ENCODE assay signal across 8 mouse cellular contexts in the genomic region with DNA sequence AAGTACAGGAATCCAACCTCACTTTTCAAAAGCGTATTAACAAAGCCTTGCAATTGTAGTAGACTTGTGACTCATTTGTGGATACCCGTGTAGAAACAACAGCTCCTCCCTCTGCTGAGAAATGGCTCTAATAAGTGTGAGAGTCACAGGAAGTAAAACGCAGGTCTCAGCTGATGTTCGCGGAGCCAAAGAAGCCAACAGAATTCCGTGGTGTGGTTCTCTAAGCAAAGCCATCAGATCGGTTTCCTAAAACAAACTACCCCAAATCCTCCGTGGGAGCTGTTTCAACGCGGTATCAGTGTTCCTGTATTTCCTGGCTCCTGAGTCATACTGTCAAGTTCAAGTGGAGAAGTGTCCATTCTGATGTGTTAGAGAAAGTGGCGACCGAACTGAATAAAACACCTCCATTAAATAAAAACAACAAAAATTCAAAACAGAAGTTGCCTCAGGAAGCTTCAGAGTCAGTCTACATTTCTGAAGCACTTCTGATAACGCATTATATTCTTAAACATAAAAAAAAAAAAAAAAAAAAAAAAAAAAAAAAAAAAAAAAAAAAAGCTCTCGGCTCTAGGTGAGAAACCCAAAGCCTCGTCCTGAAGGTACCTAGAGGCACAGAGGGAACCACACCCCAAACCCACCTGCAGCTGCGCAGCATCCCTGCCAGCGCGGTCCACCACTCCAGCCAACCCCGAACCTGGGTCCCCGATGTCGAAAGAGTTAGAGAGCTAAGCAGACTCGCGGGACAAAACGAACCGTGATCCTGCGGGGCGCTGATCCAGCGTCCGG. TPM values are rescaled to one million over a fixed set of nuclear protein-coding genes. Genes with fewer than 3 reads are reported as not detected.
DNase-seq lines count a peak whose midpoint lies in the region; ATAC-seq and TF ChIP-seq lines count a peak whose summit lies in the region.

No protein-coding gene starts in this region.

- peak overlapping the region; percentile 58 for H3K9ac ChIP-seq in CH12.LX (ENCODE audit: insufficient read depth, low read depth)
- peak overlapping the region; percentile 71 for H3K9ac ChIP-seq in lung, embryonic 16.5 days (ENCODE audit: low read length)
- H3K9ac ChIP-seq in stomach, embryonic 14.5 days (replicated peaks; ENCODE audit: low read depth, low read length) = peak overlapping the region; percentile 50

- no peak; the same call in 1 of the 2 replicates for ATAC-seq in lung, embryonic 16.5 days (ENCODE audit: low read depth)
- peak; percentile 59 for ATAC-seq in stomach, embryonic 14.5 days (ENCODE audit: insufficient number of reproducible peaks, insufficient read depth, low FRiP score, low read depth)

- no peak for TF ChIP-seq POLR2A in CH12.LX (IDR thresholded peaks at IDR 0.05; ENCODE audit: low read depth, low read length)

- dilution Hi-C loops in CH12.LX (cut with MboI; ENCODE audit: extremely low pct_ligation_motif_present, extremely low pct_unique_long_range_greater_than_20kb, low sequenced_read_pairs) = no loop called here

- no peaks in the 10 kb centered on the region for H3K27me3 ChIP-seq in CH12.LX (replicated peaks)
- peaks cover 35% of the 10 kb centered on the region for H3K27me3 ChIP-seq in hindbrain, embryonic 10.5 days (ENCODE audit: insufficient read depth, poor library complexity, severe bottlenecking)
- peaks cover 3% of the 10 kb centered on the region; the same call in 1 of the 2 replicates for H3K27me3 ChIP-seq in lung, embryonic 16.5 days (ENCODE audit: control insufficient read depth, insufficient read depth, low read depth, low read length)
- no peaks in the 10 kb centered on the region for H3K27me3 ChIP-seq in stomach, embryonic 14.5 days (ENCODE audit: control insufficient read depth, insufficient read depth, low read length)

- in situ Hi-C loops in CH12.LX (cut with MboI; ENCODE audit: low pct_ligation_motif_present, low pct_unique_long_range_greater_than_20kb, low sequenced_read_pairs) = no loop called here

- H3K27ac ChIP-seq in CH12.LX (ENCODE audit: insufficient read depth, low read depth) = peak overlapping the region; percentile 68
- peak overlapping the region; percentile 88 for H3K27ac ChIP-seq in hindbrain, embryonic 10.5 days
- H3K27ac ChIP-seq in lung, embryonic 16.5 days (ENCODE audit: low read length) = no peak overlapping the region
- H3K27ac ChIP-seq in stomach, embryonic 14.5 days (ENCODE audit: low read length) = no peak overlapping the region; the same call in 1 of the 2 replicates

- TF ChIP-seq RAD21 in CH12.LX (IDR thresholded peaks at IDR 0.05; ENCODE audit: low read depth, low read length) = no peak; the same call in 1 of the 2 replicates

- peak overlapping the region; percentile 88; the same call in 1 of the 2 replicates for H3K4me2 ChIP-seq in CH12.LX (ENCODE audit: insufficient read depth, low read depth, poor library complexity, severe bottlenecking)
- H3K4me2 ChIP-seq in lung, embryonic 16.5 days (ENCODE audit: low read depth, low read length) = peak overlapping the region; percentile 96
- H3K4me2 ChIP-seq in stomach, embryonic 14.5 days (replicated peaks; ENCODE audit: low read depth, low read length) = peak overlapping the region; percentile 83

- peak; percentile 28 for DNase-seq in heart, adult 8-10 months (ENCODE audit: low spot score)
- DNase-seq in heart, postnatal 25 days (ENCODE audit: low spot score) = no peak
- DNase-seq in CH12.LX (ENCODE audit: extremely low read depth) = peak; percentile 77
- peak; percentile 31 for DNase-seq in embryo, embryonic 11 days
- no peak for DNase-seq in hindbrain, embryonic 10.5 days (ENCODE audit: low spot score)
- no peak for DNase-seq in gastrocnemius, postnatal 10 days

- H3K4me1 ChIP-seq in CH12.LX (ENCODE audit: control insufficient read depth in 1 of 2, insufficient read depth in 2 of 2) = peaks cover 19 to 48% of the 10 kb centered on the region in 2 experiments
- H3K4me1 ChIP-seq in hindbrain, embryonic 10.5 days (replicated peaks) = peaks cover 10% of the 10 kb centered on the region
- 0 out of 2 replicates have a peak, but pooled peaks cover 5% of the 10 kb centered on the region for H3K4me1 ChIP-seq in lung, embryonic 16.5 days (replicated peaks; ENCODE audit: control insufficient read depth, insufficient read depth, low read length)
- H3K4me1 ChIP-seq in stomach, embryonic 14.5 days (ENCODE audit: control insufficient read depth, insufficient read depth, low read length) = no peaks in the 10 kb centered on the region

- TF ChIP-seq EP300 in CH12.LX (IDR thresholded peaks at IDR 0.05; ENCODE audit: low read length) = peak; percentile 68

- H3K36me3 ChIP-seq in CH12.LX (replicated peaks in 1 of 2; ENCODE audit: control insufficient read depth in 1 of 2, insufficient read depth in 1 of 2, low read length in 1 of 2) = peaks cover 23 to 33% of the 10 kb centered on the region in 2 experiments
- no peaks in the 10 kb centered on the region for H3K36me3 ChIP-seq in hindbrain, embryonic 10.5 days
- H3K36me3 ChIP-seq in lung, embryonic 16.5 days (ENCODE audit: control insufficient read depth, insufficient read depth, low read length) = no peaks in the 10 kb centered on the region
- H3K36me3 ChIP-seq in stomach, embryonic 14.5 days (ENCODE audit: control insufficient read depth, insufficient read depth, low read length) = no peaks in the 10 kb centered on the region

- peak in 1 of 2 experiments; percentile 18; a peak in 1 of 4 replicates for TF ChIP-seq CTCF in CH12.LX (conservative IDR thresholded peaks at IDR 0.05 in 1 of 2, IDR thresholded peaks at IDR 0.05 in 1 of 2; ENCODE audit: low read depth in 2 of 2, low read length in 2 of 2)

- peaks cover 12% of the 10 kb centered on the region for H3K9me3 ChIP-seq in CH12.LX (replicated peaks; ENCODE audit: low read length)
- no peaks in the 10 kb centered on the region for H3K9me3 ChIP-seq in hindbrain, embryonic 10.5 days
- H3K9me3 ChIP-seq in lung, embryonic 16.5 days (ENCODE audit: control insufficient read depth, low read length) = 0 out of 2 replicates have a peak, but pooled peaks cover 2% of the 10 kb centered on the region
- H3K9me3 ChIP-seq in stomach, embryonic 14.5 days (ENCODE audit: control insufficient read depth, low read depth, low read length) = no peaks in the 10 kb centered on the region

- intact Hi-C loops in heart, postnatal 25 days (cut with DNase I) = loop anchor here (2.0 kb wide), 1 partner anchor 41 kb away; no protein-coding TSS in a partner anchor

- peak overlapping the region; percentile 68 to 88 (median 82) for H3K4me3 ChIP-seq in CH12.LX (replicated peaks in 1 of 3; ENCODE audit: low read depth in 2 of 3, low read length in 2 of 3, poor library complexity in 1 of 3)
- H3K4me3 ChIP-seq in hindbrain, embryonic 10.5 days = peak overlapping the region; percentile 81
- H3K4me3 ChIP-seq in lung, embryonic 16.5 days (ENCODE audit: low read length) = peak overlapping the region; percentile 78
- H3K4me3 ChIP-seq in stomach, embryonic 14.5 days (ENCODE audit: low read depth, low read length) = peak overlapping the region; percentile 65

- H3K79me2 ChIP-seq in CH12.LX (replicated peaks; ENCODE audit: control insufficient read depth, extremely low read depth, insufficient read depth, poor library complexity, severe bottlenecking) = peaks cover 37% of the 10 kb centered on the region

- WGBS in hindbrain, embryonic 10.5 days = 6% methylated on average over 29 of the region's 29 CpGs
- WGBS in lung, embryonic 16.5 days = 6% methylated on average over 29 of the region's 29 CpGs
- WGBS in stomach, embryonic 14.5 days = 5% methylated on average over 29 of the region's 29 CpGs

TF ChIP-seq in CH12.LX, 34 proteins besides CTCF, POLR2A, EP300 and RAD21 (continues in another document):
- no peak for TF ChIP-seq ZC3H11A (IDR thresholded peaks at IDR 0.05; ENCODE audit: low read depth, low read length)
- TF ChIP-seq MYC (IDR thresholded peaks at IDR 0.05; ENCODE audit: low read depth, low read length) = peak; percentile 63; the same call in 1 of the 2 replicates
- peak; percentile 65; the same call in 1 of the 2 replicates for TF ChIP-seq TCF12 (IDR thresholded peaks at IDR 0.05; ENCODE audit: low read depth, low read length)
- no peak for TF ChIP-seq ZKSCAN1 (IDR thresholded peaks at IDR 0.05; ENCODE audit: borderline replicate concordance, low read depth, low read length)
- TF ChIP-seq USF2 (conservative IDR thresholded peaks at IDR 0.05; ENCODE audit: low read depth, low read length) = no peak
- peak; percentile 37 for TF ChIP-seq HCFC1 (IDR thresholded peaks at IDR 0.05; ENCODE audit: low read depth, low read length)
- TF ChIP-seq GABPA (IDR thresholded peaks at IDR 0.05; ENCODE audit: insufficient replicate concordance, low read depth, low read length) = no peak
- TF ChIP-seq RCOR1 (conservative IDR thresholded peaks at IDR 0.05; ENCODE audit: low read depth, low read length) = peak; percentile 75
- TF ChIP-seq E2F4 (IDR thresholded peaks at IDR 0.05; ENCODE audit: insufficient replicate concordance, low read depth, low read length) = no peak
- TF ChIP-seq ZNF384 (IDR thresholded peaks at IDR 0.05; ENCODE audit: low read depth, low read length) = peak; percentile 94
- TF ChIP-seq IRF4 (IDR thresholded peaks at IDR 0.05; ENCODE audit: low read depth, low read length) = peak; percentile 86
- peak; percentile 86 for TF ChIP-seq MXI1 (IDR thresholded peaks at IDR 0.05; ENCODE audit: low read depth, low read length)
- TF ChIP-seq NRF1 (IDR thresholded peaks at IDR 0.05; ENCODE audit: low read depth, low read length) = peak; percentile 30; the same call in 1 of the 2 replicates

RNA-seq across cellular contexts. Expression of gene Stx11, which starts 0.5 kb away (rescaled TPM):
- 1 to 10 TPM; 1.7 to 2.5 (median 2.3) TPM for total RNA-seq in heart, adult 8-10 months (2022)
- 1 to 10 TPM; 1.7 to 2.2 TPM for total RNA-seq in heart, postnatal 25 days (2021)
- total RNA-seq in CH12.LX (2012; rRNA removed) = 33.7 and 49.8 TPM in 2 replicates
- 42.3 and 47.7 TPM in 2 replicates for total RNA-seq in CH12.LX (2014; rRNA removed)
- 22.2 and 23.4 TPM in 2 replicates for polyA plus RNA-seq in CH12.LX (2012; ENCODE audit: insufficient read length, low read depth)
- 1.6 and 2.3 TPM in 2 replicates for polyA plus RNA-seq in hindbrain, embryonic 10.5 days (2016; fragmentation: Nextera tagmentation; extraction: Ambion mirVana)
- 2.2 and 2.7 TPM in 2 replicates for polyA plus RNA-seq in lung, embryonic 16.5 days (2015; fragmentation: Nextera tagmentation; extraction: Ambion mirVana)
- 4.0 and 4.8 TPM in 2 replicates for polyA plus RNA-seq in stomach, embryonic 14.5 days (2014; fragmentation: Nextera tagmentation; extraction: Ambion mirVana)
- under 1 TPM; 0.59 to 0.79 TPM for total RNA-seq in gastrocnemius, postnatal 10 days (2021)

RNA-seq across cellular contexts. Expression of gene Sf3b5, which starts 41.6 kb away (rescaled TPM):
- 1 to 10 TPM; 6.5 to 7.8 (median 7.1) TPM for total RNA-seq in heart, adult 8-10 months (2022)
- total RNA-seq in heart, postnatal 25 days (2021) = 1 to 10 TPM; 6.3 to 6.9 TPM
- 49.1 and 49.6 TPM in 2 replicates for total RNA-seq in CH12.LX (2012; rRNA removed)
- 41.8 and 51.3 TPM in 2 replicates for total RNA-seq in CH12.LX (2014; rRNA removed)
- polyA plus RNA-seq in CH12.LX (2012; ENCODE audit: insufficient read length, low read depth) = 36.6 and 41.9 TPM in 2 replicates
- 44.0 and 47.3 TPM in 2 replicates for polyA plus RNA-seq in hindbrain, embryonic 10.5 days (2016; fragmentation: Nextera tagmentation; extraction: Ambion mirVana)
- polyA plus RNA-seq in lung, embryonic 16.5 days (2015; fragmentation: Nextera tagmentation; extraction: Ambion mirVana) = 34.5 TPM in 2 replicates
- polyA plus RNA-seq in stomach, embryonic 14.5 days (2014; fragmentation: Nextera tagmentation; extraction: Ambion mirVana) = 45.9 and 47.4 TPM in 2 replicates
- 1 to 10 TPM; 4.8 TPM for total RNA-seq in gastrocnemius, postnatal 10 days (2021)

Comparison
In these comparisons a context has a peak if more than half of its experiments do, and no peak if none do; other contexts are left out.
1. DNase-seq: peak in heart, adult 8-10 months (single experiment), CH12.LX (single experiment) and embryo, embryonic 11 days (single experiment); none in heart, postnatal 25 days (single experiment), hindbrain, embryonic 10.5 days (single experiment) and gastrocnemius, postnatal 10 days (single experiment).
2. H3K27ac ChIP-seq: peak in CH12.LX (single experiment) and hindbrain, embryonic 10.5 days (single experiment); none in lung, embryonic 16.5 days (single experiment) and stomach, embryonic 14.5 days (single experiment).
3. RNA of gene Stx11, which starts 0.5 kb away (total RNA-seq): 33.7 to 49.8 TPM in CH12.LX; 1.7 to 2.5 TPM in heart, adult 8-10 months, 1.7 to 2.2 TPM in heart, postnatal 25 days and 0.59 to 0.79 TPM in gastrocnemius, postnatal 10 days; every median in the first group is over 4 times any median in the second.
4. RNA of gene Sf3b5, which starts 41.6 kb away (total RNA-seq): 41.8 to 51.3 TPM in CH12.LX; 6.5 to 7.8 TPM in heart, adult 8-10 months, 6.3 to 6.9 TPM in heart, postnatal 25 days and 4.8 TPM in gastrocnemius, postnatal 10 days; every median in the first group is over 4 times any median in the second.
5. Peak in every context shown above with its lines, with median percentiles within 50 percentile points of each other: H3K4me2 ChIP-seq, H3K4me3 ChIP-seq and H3K9ac ChIP-seq.